Mouse (Mus musculus) regulatory T cell (primary cell): Measurements from ENCODE around the gene Gins2.

ENCODE experiments used
- in situ Hi-C: fragments of 300-600 bp; cut with MboI, MseI; formaldehyde crosslinking; loops from one replicate; pipeline ENCODE4 v1.15.1; 2025; ENCODE audit warnings: high pct_unique_total_duplicates

The Gins2 gene

DNA sequence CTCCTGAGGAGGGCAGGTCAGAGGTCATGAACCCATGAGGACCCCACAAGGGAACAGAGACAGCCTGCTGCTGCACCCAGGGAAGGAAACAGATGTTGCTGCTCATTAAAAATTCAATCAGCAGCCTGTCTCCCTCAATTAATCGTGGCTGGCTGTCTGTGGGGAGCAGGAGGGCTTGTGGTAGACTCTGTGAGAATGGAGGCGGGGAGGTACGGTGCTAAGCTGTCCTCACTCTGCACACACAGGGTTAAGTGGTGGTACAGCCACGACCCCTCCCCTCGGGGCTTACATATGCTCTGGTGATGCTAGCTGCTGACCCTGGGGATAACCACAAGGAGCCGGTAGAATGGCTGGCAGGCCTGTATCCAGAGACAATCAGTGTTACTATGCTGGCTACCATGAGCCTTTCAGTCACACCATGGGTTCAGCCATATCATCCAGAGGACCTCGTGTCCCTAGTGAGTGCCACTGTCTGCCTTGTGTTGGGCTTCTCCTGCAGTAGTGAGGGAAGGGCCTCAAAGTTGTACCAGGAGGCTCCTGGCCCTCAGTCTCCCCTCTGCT lies 23.9 kb downstream of the Gins2 start:
- in situ Hi-C loops, result no loop called here

DNA sequence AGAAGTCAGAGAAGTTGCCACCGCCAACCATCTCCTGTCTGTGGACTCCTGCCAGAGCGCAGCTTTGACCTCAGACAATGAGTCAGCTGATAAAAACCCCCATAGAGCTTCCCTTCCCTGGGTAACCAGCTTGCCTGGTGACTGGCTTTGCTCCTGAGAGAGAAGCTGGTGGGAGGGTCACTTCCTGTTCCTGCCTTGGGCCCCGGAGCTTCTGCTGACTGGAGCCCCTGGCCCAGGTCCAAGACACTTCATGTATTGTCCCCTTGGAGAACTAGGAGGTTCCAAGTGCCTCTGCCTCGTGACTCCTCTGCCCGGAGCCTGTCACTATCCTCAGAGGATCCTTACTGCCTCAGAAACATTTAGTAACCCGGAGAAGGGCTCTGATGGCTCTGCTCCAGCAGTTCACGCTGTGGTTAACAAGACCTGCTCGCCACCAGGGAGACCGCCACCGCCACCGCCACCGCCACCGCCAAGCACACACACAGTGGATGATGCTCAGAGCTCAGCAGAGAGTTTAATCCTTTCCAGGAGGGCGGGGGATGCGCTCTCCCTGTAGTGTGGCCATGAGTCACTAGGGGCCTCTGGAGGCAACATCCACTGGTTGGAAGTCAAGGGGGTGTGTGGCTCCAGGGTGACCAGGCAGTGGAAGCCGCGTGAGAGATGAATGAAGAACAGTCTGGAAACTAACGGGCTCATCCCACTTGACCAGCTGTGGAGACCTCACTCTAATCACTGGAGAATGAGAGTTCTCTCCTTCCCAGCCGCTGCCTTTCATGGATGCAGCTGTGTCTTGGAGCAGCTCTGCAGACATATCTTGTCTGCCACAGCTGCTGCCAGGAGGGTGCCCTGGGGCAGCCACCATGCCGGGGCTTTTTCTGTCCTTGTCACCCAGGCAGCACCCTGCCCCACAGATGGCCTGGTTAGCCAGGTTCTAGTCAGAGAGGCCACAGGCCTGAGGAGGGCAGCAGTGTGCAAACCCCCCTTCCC lies 25.0 kb downstream of the Gins2 start:
- in situ Hi-C loops, result no loop called here

DNA sequence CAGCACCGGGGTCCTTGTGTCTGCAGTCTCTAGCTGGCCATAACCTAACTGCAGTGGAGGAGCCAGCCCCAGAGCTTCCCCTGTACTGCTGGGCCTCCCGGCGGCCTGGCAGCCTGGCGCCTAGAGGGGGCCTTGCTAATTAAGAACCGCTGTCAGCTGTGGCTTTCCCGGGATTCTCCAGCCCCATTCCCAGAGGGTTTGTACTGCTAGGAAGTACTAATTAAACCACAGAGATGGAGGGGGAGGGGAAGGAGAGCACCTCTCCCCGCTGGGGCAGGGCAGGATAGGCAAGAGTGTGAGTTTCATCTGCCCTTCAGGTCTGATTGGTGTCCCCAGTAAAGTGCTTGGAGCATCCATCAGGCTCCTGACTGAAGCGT lies 25.8 kb downstream of the Gins2 start:
- in situ Hi-C loops, result no loop called here

- in situ Hi-C loops, result no loop called here
Observed at GRCm38 (mm10) chr8:120562680-120563347, 26.3 kb downstream of the Gins2 start.

DNA sequence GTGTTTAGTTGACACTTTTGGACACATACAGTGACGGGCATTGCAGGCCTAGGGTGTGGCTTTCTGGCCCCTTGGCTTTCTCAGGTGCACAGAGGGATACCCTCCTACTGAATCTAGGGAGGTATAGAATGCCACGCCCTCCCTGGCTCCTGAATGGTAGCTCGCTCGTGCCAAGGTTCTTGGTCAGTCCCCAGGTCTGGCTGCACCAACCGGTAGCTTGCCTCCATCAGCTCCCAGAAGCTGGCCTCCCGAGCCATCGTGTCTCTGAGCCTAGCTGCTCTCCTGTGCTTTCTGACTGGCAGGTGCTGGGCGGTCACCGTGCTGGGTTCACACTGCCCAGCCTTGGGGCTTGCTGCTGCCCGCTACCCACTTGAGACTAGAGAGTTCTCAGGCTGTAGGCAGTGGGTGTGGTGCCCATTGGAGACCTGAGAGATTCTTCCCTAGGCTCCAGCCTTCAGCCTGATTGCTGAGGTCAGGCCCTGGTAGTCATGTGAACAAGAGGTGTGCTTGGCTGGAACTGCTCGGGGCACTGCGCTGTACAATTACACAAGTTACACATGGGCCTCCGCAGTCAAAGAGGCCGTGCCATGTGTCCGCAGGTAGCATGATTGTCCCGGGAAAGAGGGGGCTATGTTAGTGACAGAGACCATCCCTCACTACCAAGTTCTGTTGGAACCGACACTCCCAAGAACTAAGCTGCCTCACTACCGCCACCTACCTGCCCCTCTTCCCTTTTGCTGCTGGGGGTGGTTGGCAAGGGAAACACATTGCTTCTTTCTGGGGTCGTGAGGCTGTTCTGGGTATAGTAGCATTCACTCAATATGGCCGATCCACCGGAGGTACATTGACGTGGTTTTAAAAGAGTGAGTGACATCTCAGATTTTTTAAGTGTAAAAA lies 27.3 kb downstream of the Gins2 start:
- in situ Hi-C loops, result no loop called here

DNA sequence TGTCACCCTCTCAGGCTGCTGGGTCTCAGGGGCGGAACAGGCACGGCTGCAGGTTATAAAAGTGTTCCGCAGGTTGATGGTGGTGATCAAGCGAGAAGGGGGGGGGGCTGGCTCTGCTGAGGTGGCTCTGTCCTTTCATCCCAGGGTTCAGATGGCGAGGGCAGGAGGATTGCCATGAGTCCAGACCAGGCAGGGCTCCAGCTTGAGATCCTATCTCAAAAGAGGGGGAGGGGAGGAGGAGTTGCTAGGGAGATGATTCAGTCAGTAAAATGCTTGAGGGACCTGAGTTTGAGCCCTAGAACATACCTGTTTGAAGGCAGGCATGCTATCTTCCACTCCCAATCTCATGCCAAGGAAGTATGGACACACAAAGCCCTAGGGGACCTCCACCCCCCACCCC lies 28.6 kb downstream of the Gins2 start:
- in situ Hi-C loops, result no loop called here

GRCm38 (mm10) chr8:120559654-120560053 lies 29.4 kb downstream of the Gins2 start:
- in situ Hi-C loops, result no loop called here

DNA sequence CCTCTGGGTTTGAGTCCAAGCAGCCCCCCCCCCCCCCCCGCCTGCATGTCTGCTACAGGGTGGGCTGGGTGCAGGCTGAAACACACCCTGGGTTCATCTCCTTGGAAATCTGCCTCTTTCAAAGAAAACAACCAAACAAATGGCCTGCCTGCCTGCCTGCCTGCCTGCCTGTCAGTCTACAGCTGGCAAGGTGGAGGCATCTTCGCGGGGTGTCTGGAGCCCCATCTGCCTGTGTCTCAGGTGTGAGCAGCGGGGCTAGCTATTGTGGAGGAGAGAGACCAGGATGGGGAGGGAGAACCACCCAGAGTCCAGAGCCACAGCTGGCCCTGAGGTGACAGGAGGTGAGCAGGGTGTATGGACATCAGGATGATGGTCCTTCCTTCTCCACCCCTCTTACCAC lies 30.9 kb downstream of the Gins2 start:
- in situ Hi-C loops, result no loop called here

GRCm38 (mm10) chr8:120557170-120557965 lies 31.7 kb downstream of the Gins2 start:
- in situ Hi-C loops, result no loop called here

DNA sequence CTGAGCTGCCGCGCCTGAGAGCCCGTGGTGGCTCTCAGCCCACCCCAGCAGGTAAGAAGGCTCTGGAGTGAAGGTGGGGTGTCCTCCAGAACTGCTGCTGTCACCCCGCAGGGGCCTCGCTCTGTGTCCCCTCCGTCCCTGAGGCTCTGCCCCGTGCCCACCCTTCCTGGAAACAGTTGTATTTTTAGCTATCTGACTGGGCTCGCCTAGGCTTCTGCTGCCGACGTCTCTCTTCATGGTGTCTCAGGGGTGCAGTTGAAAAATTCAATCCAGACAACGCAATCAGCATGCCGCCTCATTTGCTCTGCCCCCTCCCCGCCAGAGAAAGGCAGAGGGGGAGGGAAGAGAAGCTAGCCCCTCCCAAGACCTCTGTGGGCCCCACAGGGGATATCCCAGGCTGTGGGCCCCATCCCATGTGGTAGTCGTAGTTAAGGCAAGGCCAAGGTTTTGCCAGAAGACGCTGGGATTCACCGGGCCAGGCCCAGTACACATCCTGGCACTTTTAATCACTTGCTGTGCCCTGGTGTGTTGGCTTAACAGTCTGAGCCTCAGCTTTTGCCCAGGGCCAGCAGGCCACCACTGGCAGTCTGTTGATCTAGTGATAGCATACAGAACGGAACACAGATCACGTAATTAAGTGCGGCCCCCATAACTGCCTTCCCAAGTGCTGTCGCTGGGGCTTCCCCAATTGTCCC lies 32.8 kb downstream of the Gins2 start:
- in situ Hi-C loops, result no loop called here

DNA sequence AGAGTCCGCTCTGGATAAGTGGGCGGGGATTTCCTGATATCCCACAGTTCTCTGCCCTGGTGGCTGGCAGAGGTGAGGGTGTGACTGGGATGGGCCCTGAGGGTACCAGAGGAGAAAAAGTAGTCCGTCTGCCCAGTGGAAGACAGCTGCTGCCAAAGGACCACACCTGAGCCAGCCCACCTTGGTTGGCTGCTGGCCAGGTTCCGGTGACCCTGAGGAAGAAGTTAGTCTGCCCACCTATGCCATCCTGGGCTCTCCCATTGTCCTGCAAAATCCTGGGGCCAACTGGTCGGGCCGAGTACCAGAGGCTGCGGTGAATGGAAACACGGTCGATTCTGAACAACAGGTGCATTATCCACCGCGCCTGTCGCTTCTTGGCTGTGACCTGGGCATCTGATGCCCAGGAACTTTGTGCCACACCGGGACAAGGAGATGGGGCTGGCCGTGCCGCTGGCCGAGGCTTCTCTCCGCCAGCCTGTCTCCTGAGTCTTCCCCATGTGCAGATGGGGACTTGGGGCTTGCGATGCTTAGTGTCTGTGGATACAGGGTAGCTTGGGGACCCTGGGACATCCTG lies 34.6 kb downstream of the Gins2 start:
- in situ Hi-C loops, result no loop called here

DNA sequence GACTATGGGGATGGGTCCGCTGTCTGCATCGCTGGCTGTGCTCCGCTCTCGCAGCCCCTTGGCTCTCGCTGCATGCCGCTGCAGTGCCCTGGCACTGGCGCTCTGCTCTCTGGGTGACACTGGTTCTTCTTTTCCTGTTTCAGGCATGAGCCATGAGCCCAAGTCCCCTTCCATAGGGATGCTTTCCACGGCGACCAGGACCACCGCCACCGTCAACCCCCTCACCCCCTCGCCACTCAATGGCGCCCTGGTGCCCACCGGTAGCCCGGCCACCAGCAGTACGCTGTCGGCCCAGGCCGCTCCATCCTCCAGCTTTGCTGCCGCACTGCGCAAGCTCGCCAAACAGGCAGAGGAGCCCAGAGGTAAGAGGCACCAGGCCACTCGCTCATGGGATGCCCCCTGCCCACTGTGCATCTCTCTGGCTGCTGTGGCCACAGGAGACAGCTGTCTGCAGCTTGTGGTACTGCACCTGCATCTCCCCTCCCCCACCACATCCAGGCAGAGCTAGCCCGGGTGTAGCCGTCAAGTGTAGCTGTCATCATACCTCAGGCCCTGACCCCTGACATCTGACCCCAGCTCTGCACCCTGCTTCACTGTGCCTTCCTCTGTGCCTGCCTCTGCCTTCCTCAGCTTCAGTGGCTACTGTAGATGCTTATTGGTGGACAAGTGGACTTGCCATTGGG lies 35.5 kb downstream of the Gins2 start:
- in situ Hi-C loops, result no loop called here

GRCm38 (mm10) chr8:120552509-120552908 lies 36.6 kb downstream of the Gins2 start:
- in situ Hi-C loops, result no loop called here

GRCm38 (mm10) chr8:120551677-120551980 lies 37.5 kb downstream of the Gins2 start:
- in situ Hi-C loops, result no loop called here

- in situ Hi-C loops, result no loop called here
Observed at GRCm38 (mm10) chr8:120550937-120551676, 38.0 kb downstream of the Gins2 start.

DNA sequence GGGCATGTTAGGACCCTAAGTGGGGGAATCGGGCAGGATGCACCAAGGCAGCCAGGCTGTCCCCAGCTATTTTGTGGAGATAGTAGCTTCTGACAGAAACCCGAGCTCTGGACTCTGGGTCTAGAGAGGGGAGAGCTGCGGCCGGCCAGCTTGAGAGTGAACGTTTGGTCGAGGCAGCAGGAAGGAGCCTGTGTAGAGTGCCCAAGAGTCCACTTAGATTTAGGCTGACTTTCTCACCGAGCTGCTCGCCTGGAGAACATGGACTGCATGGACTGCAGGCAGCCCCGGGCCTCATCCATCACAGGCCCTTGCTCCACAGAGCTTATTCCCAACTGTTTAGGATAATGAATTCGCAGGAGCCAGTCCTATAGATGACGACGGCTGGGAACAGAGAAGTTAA lies 38.7 kb downstream of the Gins2 start:
- in situ Hi-C loops, result no loop called here

DNA sequence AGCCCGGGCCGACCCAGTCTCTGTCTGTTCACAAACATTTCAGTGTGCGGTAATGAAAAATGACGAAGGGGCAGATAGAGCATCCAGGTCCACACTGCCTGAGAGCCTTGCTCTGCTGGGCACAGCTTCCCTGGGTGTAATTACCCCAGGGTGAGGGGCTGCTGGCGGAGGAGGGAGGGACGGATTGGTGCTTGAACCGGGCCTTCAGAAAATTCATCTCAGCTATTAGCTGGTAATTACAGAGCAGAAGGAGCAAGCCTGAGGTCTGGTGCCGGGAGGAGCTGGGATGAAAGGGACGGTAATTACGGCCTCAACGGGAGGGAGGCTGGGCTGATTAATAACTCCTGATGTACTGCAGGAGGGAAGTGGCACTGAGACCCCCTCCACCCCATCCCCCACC lies 39.2 kb downstream of the Gins2 start:
- in situ Hi-C loops, result no loop called here

GRCm38 (mm10) chr8:120549321-120549921 lies 39.7 kb downstream of the Gins2 start:
- in situ Hi-C loops, result no loop called here
